ENCODE assay signal across 10 mouse cellular contexts in the genomic region with DNA sequence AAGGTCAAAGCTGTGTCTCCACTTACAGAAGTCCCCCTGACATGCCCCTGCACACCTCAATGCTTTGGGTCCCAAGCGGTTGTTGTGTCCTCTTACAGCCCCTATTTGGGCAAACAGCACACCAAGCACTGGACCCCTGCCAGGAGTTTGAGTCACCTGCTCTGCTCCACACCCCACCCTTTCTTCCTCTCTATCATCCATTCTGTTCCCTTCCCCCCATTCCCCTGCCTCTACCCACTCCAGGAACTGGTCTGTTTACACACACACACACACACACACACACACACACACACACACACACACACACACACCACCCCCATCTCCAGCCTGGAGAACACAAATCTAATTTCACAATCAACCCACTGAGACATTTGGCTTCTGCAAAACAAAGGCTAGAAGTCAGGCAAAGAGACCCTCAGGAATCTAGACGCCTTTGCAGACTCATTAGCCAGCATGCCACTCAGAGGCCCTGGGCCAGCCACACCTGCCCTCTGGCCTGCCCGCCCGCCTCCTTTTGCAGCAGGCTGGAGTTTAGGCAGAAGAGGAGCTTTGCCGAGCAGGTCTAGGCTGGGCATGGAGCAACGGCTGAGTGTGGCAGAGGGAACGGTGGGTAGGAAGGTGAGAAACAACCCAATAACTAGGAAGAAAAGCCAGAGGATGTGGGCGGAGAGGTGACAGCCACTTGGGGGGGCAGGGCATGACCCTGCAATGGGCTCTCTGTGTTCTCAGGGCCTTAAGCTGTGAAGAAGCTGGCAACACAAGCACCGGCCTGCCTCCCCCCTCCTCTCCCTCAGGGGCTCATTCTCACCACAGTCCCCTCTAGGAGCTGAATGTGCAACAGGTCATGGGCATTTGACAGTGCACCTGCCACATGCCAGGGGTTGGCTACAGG. TPM values are rescaled to one million over a fixed set of nuclear protein-coding genes. Genes with fewer than 3 reads are reported as not detected.
DNase-seq lines count a peak whose midpoint lies in the region; ATAC-seq and TF ChIP-seq lines count a peak whose summit lies in the region.
"Had no signal": no experiment of that assay in that cellular context is flagged by ENCODE, and none has a peak within 500 bp of the region (broad histone marks: within the 10 kb centered on the region; RNA-seq: fewer than 3 reads in every experiment).

No protein-coding gene starts in this region.

- peaks cover 43% of the 10 kb centered on the region for H3K4me1 ChIP-seq in heart, embryonic 15.5 days (replicated peaks)
- H3K4me1 ChIP-seq in heart, embryonic 10.5 days = peaks cover 36% of the 10 kb centered on the region
- peaks cover 25% of the 10 kb centered on the region for H3K4me1 ChIP-seq in bone marrow macrophage, adult 2 months (ENCODE audit: control insufficient read depth, insufficient read depth, low read length)
- peaks cover 11% of the 10 kb centered on the region; the same call in 1 of the 2 replicates for H3K4me1 ChIP-seq in lung, postnatal 0 days (ENCODE audit: insufficient read depth, low read depth, low read length)
- H3K4me1 ChIP-seq in thymus, adult 2 months (replicated peaks; ENCODE audit: control insufficient read depth, insufficient read depth, low read length) = peaks cover 11% of the 10 kb centered on the region
- H3K4me1 ChIP-seq in kidney, embryonic 14.5 days (ENCODE audit: control insufficient read depth, insufficient read depth, low read length) = 0 out of 2 replicates have a peak, but pooled peaks cover 6% of the 10 kb centered on the region

- H3K9me3 ChIP-seq in heart, embryonic 15.5 days (replicated peaks) = 0 out of 2 replicates have a peak, but pooled peaks cover 3% of the 10 kb centered on the region
- H3K9me3 ChIP-seq in heart, embryonic 10.5 days = peaks cover 7% of the 10 kb centered on the region; the same call in 1 of the 2 replicates
- no peaks in the 10 kb centered on the region for H3K9me3 ChIP-seq in lung, postnatal 0 days (ENCODE audit: low read length)
- H3K9me3 ChIP-seq in kidney, embryonic 14.5 days (ENCODE audit: control insufficient read depth, low read length) = peaks cover 6% of the 10 kb centered on the region; the same call in 1 of the 2 replicates

- peak; percentile 52 for TF ChIP-seq EP300 in lung, postnatal 0 days (IDR thresholded peaks at IDR 0.05)

- H3K4me3 ChIP-seq in heart, embryonic 15.5 days = no peak overlapping the region
- no peak overlapping the region for H3K4me3 ChIP-seq in heart, embryonic 10.5 days
- peak overlapping the region; percentile 18 for H3K4me3 ChIP-seq in bone marrow macrophage, adult 2 months (ENCODE audit: insufficient read depth, low read length)
- H3K4me3 ChIP-seq in lung, postnatal 0 days (ENCODE audit: low read depth, low read length) = no peak overlapping the region
- H3K4me3 ChIP-seq in thymus, adult 2 months (ENCODE audit: control insufficient read depth, insufficient read depth, low read length) = no peak overlapping the region
- no peak overlapping the region for H3K4me3 ChIP-seq in kidney, embryonic 14.5 days (ENCODE audit: low read length)
- H3K4me3 ChIP-seq: erythroblast, embryonic 14.5 days had no signal

- DNase-seq in heart, embryonic 10.5 days (ENCODE audit: low spot score) = no peak
- peak; percentile 33 for DNase-seq in CD4-positive helper T cell, adult 2 months (ENCODE audit: low read depth, low spot score)
- peak; percentile 84 for DNase-seq in lung, postnatal 0 days (ENCODE audit: low spot score)
- DNase-seq in thymus, postnatal 4 days = no peak
- DNase-seq in thymus, adult 2 months = no peak

- no peaks in the 10 kb centered on the region for H3K27me3 ChIP-seq in heart, embryonic 15.5 days
- H3K27me3 ChIP-seq in heart, embryonic 10.5 days (ENCODE audit: insufficient read depth, poor library complexity, severe bottlenecking) = no peaks in the 10 kb centered on the region
- no peaks in the 10 kb centered on the region for H3K27me3 ChIP-seq in lung, postnatal 0 days (replicated peaks; ENCODE audit: insufficient read depth, low read length)
- peaks cover 4% of the 10 kb centered on the region; the same call in 1 of the 2 replicates for H3K27me3 ChIP-seq in thymus, adult 2 months (ENCODE audit: control insufficient read depth, insufficient read depth, low read length)
- H3K27me3 ChIP-seq in kidney, embryonic 14.5 days (ENCODE audit: control insufficient read depth, insufficient read depth, low read length) = no peaks in the 10 kb centered on the region
- H3K27me3 ChIP-seq: Patski had no signal

- WGBS in heart, embryonic 15.5 days = 63% methylated on average over 9 of the region's 9 CpGs
- WGBS in heart, embryonic 10.5 days = 67% methylated on average over 9 of the region's 9 CpGs
- 51% methylated on average over 9 of the region's 9 CpGs for WGBS in lung, postnatal 0 days
- 53% methylated on average over 9 of the region's 9 CpGs for whole genome bisulfite sequencing in thymus, adult 2 months
- WGBS in kidney, embryonic 14.5 days = 57% methylated on average over 9 of the region's 9 CpGs

- no peak for TF ChIP-seq CTCF in bone marrow macrophage, adult 2 months (IDR thresholded peaks at IDR 0.05; ENCODE audit: low read depth, low read length)
- no peak for TF ChIP-seq CTCF in lung, postnatal 0 days (IDR thresholded peaks at IDR 0.05)
- no peak for TF ChIP-seq CTCF in thymus, adult 2 months (IDR thresholded peaks at IDR 0.05; ENCODE audit: borderline replicate concordance, control insufficient read depth, extremely low read depth, insufficient read depth, low read length, poor library complexity)

- H3K27ac ChIP-seq in heart, embryonic 15.5 days = peak overlapping the region; percentile 29; the same call in 1 of the 2 replicates
- no peak overlapping the region for H3K27ac ChIP-seq in heart, embryonic 10.5 days
- peak overlapping the region; percentile 36; the same call in 1 of the 2 replicates for H3K27ac ChIP-seq in bone marrow macrophage, adult 2 months (ENCODE audit: insufficient read depth, low read depth, low read length)
- H3K27ac ChIP-seq in lung, postnatal 0 days (ENCODE audit: low read length) = peak overlapping the region; percentile 84
- H3K27ac ChIP-seq in thymus, adult 2 months (ENCODE audit: control insufficient read depth, insufficient read depth, low read length) = no peak overlapping the region
- no peak overlapping the region for H3K27ac ChIP-seq in kidney, embryonic 14.5 days (ENCODE audit: low read depth, low read length)

- ATAC-seq in heart, embryonic 15.5 days (replicated peaks; ENCODE audit: insufficient number of reproducible peaks, insufficient read depth, low FRiP score, low read depth) = no peak
- ATAC-seq in lung, postnatal 0 days = peak; percentile 66
- no peak for ATAC-seq in kidney, embryonic 14.5 days (ENCODE audit: low FRiP score, low TSS enrichment)
- ATAC-seq: Patski had no signal

- H3K9ac ChIP-seq in heart, embryonic 15.5 days = no peak overlapping the region; the same call in 1 of the 2 replicates
- no peak overlapping the region for H3K9ac ChIP-seq in lung, postnatal 0 days (replicated peaks; ENCODE audit: low read depth)
- no peak overlapping the region; the same call in 1 of the 2 replicates for H3K9ac ChIP-seq in kidney, embryonic 14.5 days (ENCODE audit: low read depth, low read length)

- H3K36me3 ChIP-seq in heart, embryonic 15.5 days = peaks cover 40% of the 10 kb centered on the region
- H3K36me3 ChIP-seq in heart, embryonic 10.5 days = peaks cover 88% of the 10 kb centered on the region
- H3K36me3 ChIP-seq in lung, postnatal 0 days (ENCODE audit: insufficient read depth, low read length) = peaks cover 10% of the 10 kb centered on the region; the same call in 1 of the 2 replicates
- H3K36me3 ChIP-seq in thymus, adult 2 months (ENCODE audit: control insufficient read depth, insufficient read depth, low read length) = no peaks in the 10 kb centered on the region
- H3K36me3 ChIP-seq in kidney, embryonic 14.5 days (ENCODE audit: control insufficient read depth, insufficient read depth, low read length) = peaks cover 46% of the 10 kb centered on the region

- TF ChIP-seq POLR2A in bone marrow macrophage, adult 2 months (IDR thresholded peaks at IDR 0.05; ENCODE audit: borderline replicate concordance, low read depth, low read length) = no peak
- no peak for TF ChIP-seq POLR2A in thymus, adult 2 months (IDR thresholded peaks at IDR 0.05; ENCODE audit: control insufficient read depth, extremely low read depth, insufficient read depth, low read length, poor library complexity)

- H3K4me2 ChIP-seq in heart, embryonic 15.5 days = no peak overlapping the region
- 0 out of 2 replicates have a peak overlapping the region, but pooled peaks have one; percentile 28 for H3K4me2 ChIP-seq in lung, postnatal 0 days (replicated peaks; ENCODE audit: low read depth, low read length)
- no peak overlapping the region for H3K4me2 ChIP-seq in kidney, embryonic 14.5 days (replicated peaks; ENCODE audit: low read depth, low read length)

RNA-seq across cellular contexts. Expression of a gene that starts 4.9 kb away (rescaled TPM):
- polyA plus RNA-seq in heart, embryonic 15.5 days (2015; fragmentation: Nextera tagmentation; extraction: Ambion mirVana) = 30.8 and 42.0 TPM in 2 replicates
- polyA plus RNA-seq in heart, embryonic 10.5 days (2016; fragmentation: Nextera tagmentation; extraction: Ambion mirVana) = 8.0 and 9.0 TPM in 2 replicates
- polyA plus RNA-seq in bone marrow macrophage, adult 2 months (2012; ENCODE audit: insufficient read depth, insufficient read length, missing spikeins) = 28.4 and 33.3 TPM in 2 replicates
- polyA plus RNA-seq in lung, postnatal 0 days (2015; fragmentation: Nextera tagmentation; extraction: Ambion mirVana) = 13.6 and 17.7 TPM in 2 replicates
- 7.9 and 9.1 TPM in 2 replicates for polyA plus RNA-seq in thymus, adult 2 months (2012; rRNA removed)
- polyA plus RNA-seq in kidney, embryonic 14.5 days (2014; fragmentation: Nextera tagmentation; extraction: Ambion mirVana) = 15.6 and 19.5 TPM in 2 replicates

RNA-seq across cellular contexts. Expression of a gene that starts 11.9 kb away (rescaled TPM):
- 147 and 152 TPM in 2 replicates for polyA plus RNA-seq in heart, embryonic 15.5 days (2015; fragmentation: Nextera tagmentation; extraction: Ambion mirVana)
- 155 and 166 TPM in 2 replicates for polyA plus RNA-seq in heart, embryonic 10.5 days (2016; fragmentation: Nextera tagmentation; extraction: Ambion mirVana)
- polyA plus RNA-seq in bone marrow macrophage, adult 2 months (2012; ENCODE audit: insufficient read depth, insufficient read length, missing spikeins) = 58.9 and 59.7 TPM in 2 replicates
- polyA plus RNA-seq in lung, postnatal 0 days (2015; fragmentation: Nextera tagmentation; extraction: Ambion mirVana) = 169 and 188 TPM in 2 replicates
- 69.2 and 77.3 TPM in 2 replicates for polyA plus RNA-seq in thymus, adult 2 months (2012; rRNA removed)
- polyA plus RNA-seq in kidney, embryonic 14.5 days (2014; fragmentation: Nextera tagmentation; extraction: Ambion mirVana) = 114 and 130 TPM in 2 replicates

RNA-seq across cellular contexts. Expression of a gene that starts 36.3 kb away (rescaled TPM):
- 7.3 and 7.9 TPM in 2 replicates for polyA plus RNA-seq in heart, embryonic 15.5 days (2015; fragmentation: Nextera tagmentation; extraction: Ambion mirVana)
- 16.1 and 17.2 TPM in 2 replicates for polyA plus RNA-seq in heart, embryonic 10.5 days (2016; fragmentation: Nextera tagmentation; extraction: Ambion mirVana)
- polyA plus RNA-seq in bone marrow macrophage, adult 2 months (2012; ENCODE audit: insufficient read depth, insufficient read length, missing spikeins) = 4.0 and 4.4 TPM in 2 replicates
- 0.84 and 1.6 TPM in 2 replicates for polyA plus RNA-seq in lung, postnatal 0 days (2015; fragmentation: Nextera tagmentation; extraction: Ambion mirVana)
- 2.1 and 3.8 TPM in 2 replicates for polyA plus RNA-seq in thymus, adult 2 months (2012; rRNA removed)
- 5.9 and 20.7 TPM in 2 replicates for polyA plus RNA-seq in kidney, embryonic 14.5 days (2014; fragmentation: Nextera tagmentation; extraction: Ambion mirVana)

RNA-seq across cellular contexts. Expression of a gene that starts 50.6 kb away (rescaled TPM):
- polyA plus RNA-seq in heart, embryonic 15.5 days (2015; fragmentation: Nextera tagmentation; extraction: Ambion mirVana) = 11.7 and 11.9 TPM in 2 replicates
- polyA plus RNA-seq in heart, embryonic 10.5 days (2016; fragmentation: Nextera tagmentation; extraction: Ambion mirVana) = 7.8 and 14.5 TPM in 2 replicates
- polyA plus RNA-seq in bone marrow macrophage, adult 2 months (2012; ENCODE audit: insufficient read depth, insufficient read length, missing spikeins) = 37.0 and 41.9 TPM in 2 replicates
- polyA plus RNA-seq in lung, postnatal 0 days (2015; fragmentation: Nextera tagmentation; extraction: Ambion mirVana) = 27.5 and 33.0 TPM in 2 replicates
- polyA plus RNA-seq in thymus, adult 2 months (2012; rRNA removed) = 47.6 and 52.0 TPM in 2 replicates
- 0.57 and 0.73 TPM in 2 replicates for polyA plus RNA-seq in kidney, embryonic 14.5 days (2014; fragmentation: Nextera tagmentation; extraction: Ambion mirVana)
- polyA plus RNA-seq: erythroblast, embryonic 14.5 days had no signal

Comparison
In these comparisons a context has a peak if more than half of its experiments do, and no peak if none do; other contexts are left out.
1. H3K27ac ChIP-seq: peak in heart, embryonic 15.5 days (single experiment), bone marrow macrophage, adult 2 months (single experiment) and lung, postnatal 0 days (single experiment); none in heart, embryonic 10.5 days (single experiment), thymus, adult 2 months (single experiment) and kidney, embryonic 14.5 days (single experiment).
2. DNase-seq: peak in CD4-positive helper T cell, adult 2 months (single experiment) and lung, postnatal 0 days (single experiment); none in heart, embryonic 10.5 days (single experiment), thymus, postnatal 4 days (single experiment) and thymus, adult 2 months (single experiment).